8 mouse cellular contexts compared by ENCODE assay signal in genomic region chr9:57158013-57158470, GRCm38 (mm10). TPM values are rescaled to one million over a fixed set of nuclear protein-coding genes. Genes with fewer than 3 reads are reported as not detected.
DNase-seq lines count a peak whose midpoint lies in the region; ATAC-seq and TF ChIP-seq lines count a peak whose summit lies in the region.

Gene Commd4 (minus strand): TSS chr9:57158331.

- under 1% methylated on average over 24 of the region's 24 CpGs for WGBS in cerebellum, adult 2 months
- under 1% methylated on average over 24 of the region's 24 CpGs for WGBS in forebrain, postnatal 0 days
- under 1% methylated on average over 24 of the region's 24 CpGs for WGBS in lung, embryonic 15.5 days

- H3K9ac ChIP-seq in MEL (ENCODE audit: control insufficient read depth, low read depth, low read length, poor library complexity, severe bottlenecking) = peak within 1 kb of the TSS; percentile 66
- peak within 1 kb of the TSS; percentile 72 for H3K9ac ChIP-seq in forebrain, postnatal 0 days
- H3K9ac ChIP-seq in lung, embryonic 15.5 days = peak within 1 kb of the TSS; percentile 62

- TF ChIP-seq EP300 in MEL (IDR thresholded peaks at IDR 0.05; ENCODE audit: low read depth in 1 of 2, low read length in 2 of 2) = peak in 1 of 2 experiments; percentile 23; a peak in 1 of 4 replicates

- no peak for TF ChIP-seq CTCF in MEL (IDR thresholded peaks at IDR 0.05 in 2 of 3, conservative IDR thresholded peaks at IDR 0.05 in 1 of 3; ENCODE audit: control insufficient read depth in 1 of 3, insufficient read depth in 1 of 3, low read depth in 2 of 3, low read length in 3 of 3, poor library complexity in 1 of 3, severe bottlenecking in 1 of 3)
- no peak for TF ChIP-seq CTCF in cerebellum, adult 2 months (IDR thresholded peaks at IDR 0.05; ENCODE audit: borderline replicate concordance, insufficient read depth, low read depth, low read length)
- peak; percentile 42 for TF ChIP-seq CTCF in forebrain, postnatal 0 days (IDR thresholded peaks at IDR 0.05; ENCODE audit: low read depth)

- peak within 1 kb of the TSS; percentile 81 for H3K4me2 ChIP-seq in forebrain, postnatal 0 days (ENCODE audit: low read depth)
- peak within 1 kb of the TSS; percentile 96 for H3K4me2 ChIP-seq in lung, embryonic 15.5 days

- H3K4me1 ChIP-seq in MEL (ENCODE audit: control insufficient read depth in 1 of 2, insufficient read depth in 2 of 2, low read length in 2 of 2) = peaks cover 0 to 24% of the 10 kb centered on the region in 2 experiments; a peak in 2 of 4 replicates
- H3K4me1 ChIP-seq in cerebellum, adult 2 months (ENCODE audit: control insufficient read depth, insufficient read depth, low read length) = peaks cover 8% of the 10 kb centered on the region
- H3K4me1 ChIP-seq in forebrain, postnatal 0 days (ENCODE audit: insufficient read depth) = peaks cover 7% of the 10 kb centered on the region
- H3K4me1 ChIP-seq in lung, embryonic 15.5 days = peaks cover 14% of the 10 kb centered on the region

- peak within 1 kb of the TSS; percentile 34; the same call in 1 of the 2 replicates for H3K27ac ChIP-seq in MEL (ENCODE audit: control insufficient read depth, low read depth, low read length)
- H3K27ac ChIP-seq in cerebellum, adult 2 months (ENCODE audit: insufficient read depth, low read length) = no peak within 1 kb of the TSS
- peak within 1 kb of the TSS; percentile 80 for H3K27ac ChIP-seq in forebrain, postnatal 0 days (ENCODE audit: low read depth, low read length)
- no peak within 1 kb of the TSS for H3K27ac ChIP-seq in lung, embryonic 15.5 days

- DNase-seq in MEL (ENCODE audit: low read depth, low spot score) = peak; percentile 96
- peak; percentile 86 to 95 for DNase-seq in cerebellum, adult 2 months
- DNase-seq in forebrain, postnatal 0 days = peak; percentile 97
- peak; percentile 95 for DNase-seq in heart, postnatal 4 days
- DNase-seq in layer of hippocampus, adult 8-10 months (ENCODE audit: low spot score in 2 of 2) = peak; percentile 94 to 95
- peak; percentile 91 for DNase-seq in ovary, adult 18-20 months (ENCODE audit: low spot score)
- DNase-seq in thymus, postnatal 0 days (ENCODE audit: low spot score) = peak; percentile 88

- H3K9me3 ChIP-seq in MEL (replicated peaks; ENCODE audit: insufficient read depth, low read length) = no peaks in the 10 kb centered on the region
- no peaks in the 10 kb centered on the region for H3K9me3 ChIP-seq in forebrain, postnatal 0 days (ENCODE audit: low read length)
- no peaks in the 10 kb centered on the region for H3K9me3 ChIP-seq in lung, embryonic 15.5 days

- peak; percentile 97 for ATAC-seq in forebrain, postnatal 0 days
- peak; percentile 86; the same call in 1 of the 2 replicates for ATAC-seq in lung, embryonic 15.5 days (ENCODE audit: borderline replicate concordance, extremely low read depth, low FRiP score, low TSS enrichment)

- peak in 1 of 2 experiments; percentile 69; a peak in 2 of 4 replicates for TF ChIP-seq POLR2A in MEL (IDR thresholded peaks at IDR 0.05; ENCODE audit: control insufficient read depth in 1 of 2, insufficient read depth in 1 of 2, low read depth in 1 of 2, low read length in 2 of 2, poor library complexity in 1 of 2)
- peak; percentile 67; the same call in 1 of the 2 replicates for TF ChIP-seq POLR2A in cerebellum, adult 2 months (IDR thresholded peaks at IDR 0.05; ENCODE audit: borderline replicate concordance, insufficient read depth, low read length)

- peaks cover 0 to 4% of the 10 kb centered on the region in 2 experiments; a peak in 2 of 4 replicates for H3K36me3 ChIP-seq in MEL (ENCODE audit: control insufficient read depth in 1 of 2, insufficient read depth in 2 of 2, low read length in 2 of 2)
- H3K36me3 ChIP-seq in forebrain, postnatal 0 days (ENCODE audit: insufficient read depth) = peaks cover 17% of the 10 kb centered on the region
- H3K36me3 ChIP-seq in lung, embryonic 15.5 days = no peaks in the 10 kb centered on the region

- TF ChIP-seq RAD21 in MEL (IDR thresholded peaks at IDR 0.05; ENCODE audit: low read depth, low read length) = no peak

- H3K4me3 ChIP-seq in MEL (ENCODE audit: control insufficient read depth in 1 of 2, insufficient read depth in 1 of 2, low read depth in 2 of 2, low read length in 2 of 2) = peak within 1 kb of the TSS; percentile 59 to 94
- H3K4me3 ChIP-seq in cerebellum, adult 2 months (replicated peaks; ENCODE audit: insufficient read depth, low read depth, low read length) = peak within 1 kb of the TSS; percentile 81
- H3K4me3 ChIP-seq in forebrain, postnatal 0 days (ENCODE audit: low read depth, low read length) = peak within 1 kb of the TSS; percentile 64
- H3K4me3 ChIP-seq in lung, embryonic 15.5 days = peak within 1 kb of the TSS; percentile 77

- no peaks in the 10 kb centered on the region for H3K27me3 ChIP-seq in MEL (ENCODE audit: control insufficient read depth in 1 of 2, insufficient read depth in 2 of 2, low read length in 2 of 2)
- H3K27me3 ChIP-seq in cerebellum, adult 2 months (ENCODE audit: control insufficient read depth, insufficient read depth, low read length) = no peaks in the 10 kb centered on the region
- H3K27me3 ChIP-seq in forebrain, postnatal 0 days (ENCODE audit: insufficient read depth, low read length) = no peaks in the 10 kb centered on the region
- no peaks in the 10 kb centered on the region for H3K27me3 ChIP-seq in lung, embryonic 15.5 days

- H3K79me2 ChIP-seq in MEL (ENCODE audit: control insufficient read depth, insufficient read depth, low read length, poor library complexity) = peaks cover 7% of the 10 kb centered on the region

TF ChIP-seq in MEL, 35 proteins besides CTCF, POLR2A, EP300 and RAD21 (continues in another document):
- TF ChIP-seq GATA1 (IDR thresholded peaks at IDR 0.05; ENCODE audit: low read depth, low read length) (no peak), ELF1 (IDR thresholded peaks at IDR 0.05; ENCODE audit: low read depth, low read length) (peak; percentile 96), USF1 (IDR thresholded peaks at IDR 0.05; ENCODE audit: low read depth, low read length) (peak; percentile 98), CHD2 (IDR thresholded peaks at IDR 0.05; ENCODE audit: low read length) (no peak), HCFC1 (IDR thresholded peaks at IDR 0.05; ENCODE audit: low read depth, low read length) (peak; percentile 90), CHD1 (IDR thresholded peaks at IDR 0.05; ENCODE audit: low read depth, low read length) (no peak), MAZ (IDR thresholded peaks at IDR 0.05; ENCODE audit: low read depth, low read length) (no peak), ZC3H11A (IDR thresholded peaks at IDR 0.05; ENCODE audit: low read depth, low read length) (no peak), MAFK (IDR thresholded peaks at IDR 0.05; ENCODE audit: borderline replicate concordance, low read depth, low read length) (no peak), SIN3A (IDR thresholded peaks at IDR 0.05; ENCODE audit: low read length) (peak; percentile 100), USF2 (IDR thresholded peaks at IDR 0.05; ENCODE audit: borderline replicate concordance in 1 of 2, insufficient read depth in 1 of 2, low read depth in 1 of 2, low read length in 2 of 2) (peak; percentile 97 to 100), NRF1 (IDR thresholded peaks at IDR 0.05; ENCODE audit: insufficient read depth, low read depth, low read length, poor library complexity, severe bottlenecking) (no peak), RCOR1 (IDR thresholded peaks at IDR 0.05; ENCODE audit: low read depth, low read length) (no peak; the same call in 1 of the 2 replicates), NELFE (IDR thresholded peaks at IDR 0.05; ENCODE audit: low read depth, low read length) (peak; percentile 63), POLR2AphosphoS2 (IDR thresholded peaks at IDR 0.05; ENCODE audit: low read length) (no peak), E2F4 (IDR thresholded peaks at IDR 0.05; ENCODE audit: borderline replicate concordance, low read depth, low read length) (no peak), TAL1 (IDR thresholded peaks at IDR 0.05; ENCODE audit: low read length) (no peak), MYC (IDR thresholded peaks at IDR 0.05; ENCODE audit: low read depth, low read length) (no peak), BHLHE40 (IDR thresholded peaks at IDR 0.05; ENCODE audit: borderline replicate concordance, low read depth, low read length) (no peak), ZMIZ1 (IDR thresholded peaks at IDR 0.05; ENCODE audit: low read depth, low read length) (no peak), KAT2A (conservative IDR thresholded peaks at IDR 0.05; ENCODE audit: low read depth, low read length) (no peak), POLR2AphosphoS5 (IDR thresholded peaks at IDR 0.05; ENCODE audit: borderline replicate concordance, low read depth, low read length) (no peak), JUND (IDR thresholded peaks at IDR 0.05; ENCODE audit: low read depth, low read length) (no peak), SMC3 (IDR thresholded peaks at IDR 0.05; ENCODE audit: low read depth, low read length) (no peak), MYB (IDR thresholded peaks at IDR 0.05; ENCODE audit: low read depth, low read length) (0 out of 2 replicates have a peak, but pooled peaks have one; percentile 31), TCF12 (IDR thresholded peaks at IDR 0.05; ENCODE audit: low read depth, low read length) (no peak), MAX (IDR thresholded peaks at IDR 0.05; ENCODE audit: low read length) (peak; percentile 86), MEF2A (IDR thresholded peaks at IDR 0.05; ENCODE audit: extremely low read depth, insufficient replicate concordance, low read depth, low read length, poor library complexity, severe bottlenecking) (no peak), ZNF384 (IDR thresholded peaks at IDR 0.05; ENCODE audit: low read depth, low read length) (no peak), ZKSCAN1 (IDR thresholded peaks at IDR 0.05; ENCODE audit: low read depth, low read length) (no peak), UBTF (IDR thresholded peaks at IDR 0.05; ENCODE audit: borderline replicate concordance, insufficient read depth, low read depth, low read length) (no peak), GABPA (IDR thresholded peaks at IDR 0.05; ENCODE audit: low read depth, low read length) (no peak)

RNA-seq across cellular contexts. Expression of gene Commd4, which starts in this region (rescaled TPM):
- 77.3 and 90.6 TPM in 2 replicates for total RNA-seq in MEL (2012; rRNA removed)
- 10 to 100 TPM in 1 of 2 experiments, not detected in 1; 89.7 TPM for polyA plus RNA-seq in MEL (2012; ENCODE audit: insufficient read depth in 1 of 2, insufficient read length in 2 of 2, low read depth in 1 of 2, low replicate concordance in 2 of 2, missing spikeins in 1 of 2)
- 150 and 170 TPM in 2 replicates for polyA plus RNA-seq in cerebellum, adult 2 months (2012; rRNA removed)
- total RNA-seq in forebrain, postnatal 0 days (2014; rRNA removed) = 68.2 and 85.6 TPM in 2 replicates
- polyA plus RNA-seq in forebrain, postnatal 0 days (2015; fragmentation: Nextera tagmentation; extraction: Ambion mirVana) = 177 and 220 TPM in 2 replicates
- total RNA-seq in heart, postnatal 4 days (2021) = 10 to 100 TPM; 31.1 to 33.0 TPM
- total RNA-seq in layer of hippocampus, adult 8-10 months (2022) = 10 to 100 TPM; 89.4 to 97.5 (median 92.1) TPM
- 87.1 and 98.9 TPM in 2 replicates for polyA plus RNA-seq in lung, embryonic 15.5 days (2015; fragmentation: Nextera tagmentation; extraction: Ambion mirVana)
- 181 and 201 TPM in 2 replicates for polyA plus RNA-seq in thymus, postnatal 0 days (2015; fragmentation: Nextera tagmentation; extraction: Ambion mirVana)

Comparison
In these comparisons a context has a peak if more than half of its experiments do, and no peak if none do; other contexts are left out.
1. H3K27ac ChIP-seq: peak in MEL (single experiment) and forebrain, postnatal 0 days (single experiment); none in cerebellum, adult 2 months (single experiment) and lung, embryonic 15.5 days (single experiment).
2. Peak in every context shown above with its lines, with median percentiles within 50 percentile points of each other: DNase-seq, H3K4me3 ChIP-seq and H3K9ac ChIP-seq.